Mouse (Mus musculus) hindbrain, embryonic 10.5 days (tissue): ENCODE results near the gene Gpr142. TPM values are rescaled to one million over a fixed set of nuclear protein-coding genes. Genes with fewer than 3 reads are reported as not detected.

Experiments used
- DNase-seq: peaks from one replicate; pipeline ENCODE4 v3.0.0-alpha.2; 2017; ENCODE audit warnings: low spot score
- H3K27ac ChIP-seq: fragments of 300-500 bp; sonication (generic); 2 replicates; pipeline ENCODE4 v1.5.1; 2016; ENCODE audit warnings: mild to moderate bottlenecking, moderate library complexity
- H3K27me3 ChIP-seq: fragments of 300-500 bp; sonication (generic); 2 replicates; pipeline ENCODE4 v1.6.1; 2016; ENCODE audit warnings: mild to moderate bottlenecking; ENCODE audit not compliant: poor library complexity, insufficient read depth, severe bottlenecking
- H3K36me3 ChIP-seq: fragments of 300-500 bp; sonication (generic); 2 replicates; pipeline ENCODE4 v1.6.1; 2016; ENCODE audit warnings: mild to moderate bottlenecking, moderate library complexity
- H3K4me1 ChIP-seq: fragments of 300-500 bp; sonication (generic); replicated peaks from 2 replicates; pipeline ENCODE4 v1.6.1; 2016; ENCODE audit warnings: mild to moderate bottlenecking
- H3K4me3 ChIP-seq: fragments of 300-500 bp; sonication (generic); 2 replicates; pipeline ENCODE4 v1.5.1; 2016; ENCODE audit warnings: mild to moderate bottlenecking, moderate library complexity
- H3K9me3 ChIP-seq: fragments of 300-500 bp; sonication (generic); 2 replicates; pipeline ENCODE4 v1.6.1; 2016; ENCODE audit warnings: mild to moderate bottlenecking, moderate library complexity
- WGBS: fragments of 180-500 bp; shearing (Covaris S2); methylation state at CpG from one replicate; pipeline ENCODE4 v1.1.7; 2016; 5-methylcytosine and 5-hydroxymethylcytosine counted together
- polyA plus RNA-seq: library from polyadenylated mRNA; unstranded; fragments of >200 nt; fragmentation: Nextera tagmentation; extraction: Ambion mirVana; gene quantifications from 2 replicates; pipeline ENCODE4 v1.2.1, GENCODE M21; 2016

The Gpr142 gene
- polyA plus RNA-seq, 1 experiment from 2014 or later = 0.37 TPM

GRCm38 (mm10) chr11:114791351-114791889, 7.3 kb upstream of the Gpr142 start:
- H3K4me3 ChIP-seq = peak overlapping the region; percentile 61
- H3K27me3 ChIP-seq = peaks cover 82% of the 10 kb centered on the region
- peaks cover 87% of the 10 kb centered on the region for H3K4me1 ChIP-seq
- 3% methylated on average over 50 of the region's 50 CpGs for WGBS
- DNase-seq = no peak
- peak overlapping the region; percentile 80 for H3K27ac ChIP-seq
- H3K9me3 ChIP-seq = no peaks in the 10 kb centered on the region
- peaks cover 12% of the 10 kb centered on the region for H3K36me3 ChIP-seq

GRCm38 (mm10) chr11:114791891-114792411, 6.8 kb upstream of the Gpr142 start:
- peaks cover 77% of the 10 kb centered on the region for H3K27me3 ChIP-seq
- WGBS = under 1% methylated on average over 58 of the region's 59 CpGs
- H3K9me3 ChIP-seq = no peaks in the 10 kb centered on the region
- peak; percentile 61 for DNase-seq
- peak overlapping the region; percentile 80 for H3K27ac ChIP-seq
- H3K36me3 ChIP-seq = peaks cover 12% of the 10 kb centered on the region
- H3K4me3 ChIP-seq = peak overlapping the region; percentile 61
- peaks cover 87% of the 10 kb centered on the region for H3K4me1 ChIP-seq

GRCm38 (mm10) chr11:114792931-114793494, 5.7 kb upstream of the Gpr142 start:
- peak overlapping the region; percentile 61 for H3K4me3 ChIP-seq
- no peak for DNase-seq
- peaks cover 66% of the 10 kb centered on the region for H3K27me3 ChIP-seq
- H3K27ac ChIP-seq = peak overlapping the region; percentile 95
- peaks cover 12% of the 10 kb centered on the region for H3K36me3 ChIP-seq
- H3K9me3 ChIP-seq = no peaks in the 10 kb centered on the region
- peaks cover 93% of the 10 kb centered on the region for H3K4me1 ChIP-seq
- WGBS = 50% methylated on average over 5 of the region's 5 CpGs

GRCm38 (mm10) chr11:114793868-114794545, 4.7 kb upstream of the Gpr142 start:
- DNase-seq = no peak
- peaks cover 56% of the 10 kb centered on the region for H3K27me3 ChIP-seq
- peaks cover 85% of the 10 kb centered on the region for H3K4me1 ChIP-seq

GRCm38 (mm10) chr11:114794691-114795090, 4.0 kb upstream of the Gpr142 start:
- H3K27ac ChIP-seq = peak overlapping the region; percentile 95
- peak overlapping the region; percentile 61 for H3K4me3 ChIP-seq
- H3K27me3 ChIP-seq = peaks cover 49% of the 10 kb centered on the region
- H3K4me1 ChIP-seq = peaks cover 78% of the 10 kb centered on the region
- H3K36me3 ChIP-seq = peaks cover 12% of the 10 kb centered on the region
- DNase-seq = no peak
- no peaks in the 10 kb centered on the region for H3K9me3 ChIP-seq
- WGBS = 32% methylated on average over 4 of the region's 4 CpGs

More at GRCm38 (mm10) chr11:114793868-114794545, 4.7 kb upstream of the Gpr142 start:
- Histone ChIP-seq H3K36me3 (peaks cover 12% of the 10 kb centered on the region), H3K27ac (peak overlapping the region; percentile 95), H3K4me3 (peak overlapping the region; percentile 61), H3K9me3 (no peaks in the 10 kb centered on the region)
- whole genome bisulfite sequencing = 64% methylated on average over 19 of the region's 19 CpGs

- under 1% methylated on average over 7 of the region's 7 CpGs for WGBS
- peaks cover 12% of the 10 kb centered on the region for H3K36me3 ChIP-seq
- H3K27me3 ChIP-seq = peaks cover 43% of the 10 kb centered on the region
- H3K27ac ChIP-seq = peak overlapping the region; percentile 95
- H3K9me3 ChIP-seq = no peaks in the 10 kb centered on the region
- peak overlapping the region; percentile 61 for H3K4me3 ChIP-seq
- peak; percentile 91 for DNase-seq
- peaks cover 72% of the 10 kb centered on the region for H3K4me1 ChIP-seq
Measured at GRCm38 (mm10) chr11:114795231-114795746, 3.4 kb upstream of the Gpr142 start.

- Histone ChIP-seq H3K4me3 (peak within 1 kb of the TSS; percentile 61), H3K36me3 (peaks cover 11% of the 10 kb centered on the region), H3K27me3 (peaks cover 37% of the 10 kb centered on the region), H3K4me1 (peaks cover 70% of the 10 kb centered on the region), H3K9me3 (no peaks in the 10 kb centered on the region), H3K27ac (peak within 1 kb of the TSS; percentile 95)
- 4% methylated on average over 4 of the region's 4 CpGs for WGBS
- peak; percentile 83 for DNase-seq
Measured at GRCm38 (mm10) chr11:114795848-114796322, 2.8 kb upstream of the Gpr142 start, which contains the start of gene Btbd17. TSS of gene Btbd17 (minus strand) at chr11:114795945.

GRCm38 (mm10) chr11:114797176-114797575, 1.5 kb upstream of the Gpr142 start:
- DNase-seq = no peak
- Histone ChIP-seq H3K4me1 (peaks cover 58% of the 10 kb centered on the region), H3K27me3 (peaks cover 24% of the 10 kb centered on the region), H3K36me3 (no peaks in the 10 kb centered on the region), H3K9me3 (no peaks in the 10 kb centered on the region), H3K27ac (peak overlapping the region; percentile 95), H3K4me3 (no peak overlapping the region)
- 92% methylated on average over 7 of the region's 7 CpGs for WGBS

- peaks cover 16% of the 10 kb centered on the region for H3K27me3 ChIP-seq
- no peak for DNase-seq
- H3K4me3 ChIP-seq = no peak overlapping the region
- H3K9me3 ChIP-seq = no peaks in the 10 kb centered on the region
- WGBS = 92% methylated on average over 3 of the region's 3 CpGs
- peak overlapping the region; percentile 46; the same call in 1 of the 2 replicates for H3K27ac ChIP-seq
- peaks cover 57% of the 10 kb centered on the region for H3K4me1 ChIP-seq
- H3K36me3 ChIP-seq = no peaks in the 10 kb centered on the region
Measured at GRCm38 (mm10) chr11:114797981-114798380, 743 bp upstream of the Gpr142 start.

GRCm38 (mm10) chr11:114801906-114802305, 3.2 kb downstream of the Gpr142 start:
- Histone ChIP-seq H3K9me3 (no peaks in the 10 kb centered on the region), H3K27me3 (peaks cover 4% of the 10 kb centered on the region; the same call in 1 of the 2 replicates), H3K4me1 (peaks cover 56% of the 10 kb centered on the region), H3K36me3 (no peaks in the 10 kb centered on the region), H3K4me3 (no peak overlapping the region), H3K27ac (no peak overlapping the region)
- DNase-seq = no peak
- 100% methylated on average over 1 of the region's 1 CpGs for WGBS

GRCm38 (mm10) chr11:114802540-114803267, 4.0 kb downstream of the Gpr142 start:
- Histone ChIP-seq H3K27ac (peak overlapping the region; percentile 82), H3K27me3 (peaks cover 4% of the 10 kb centered on the region; the same call in 1 of the 2 replicates), H3K36me3 (no peaks in the 10 kb centered on the region), H3K4me3 (no peak overlapping the region), H3K4me1 (peaks cover 58% of the 10 kb centered on the region), H3K9me3 (no peaks in the 10 kb centered on the region)
- WGBS = 61% methylated on average over 15 of the region's 15 CpGs
- DNase-seq = no peak

GRCm38 (mm10) chr11:114803990-114804389, 5.3 kb downstream of the Gpr142 start:
- peaks cover 66% of the 10 kb centered on the region for H3K4me1 ChIP-seq
- H3K27ac ChIP-seq = peak overlapping the region; percentile 82
- no peaks in the 10 kb centered on the region for H3K36me3 ChIP-seq
- 24% methylated on average over 8 of the region's 8 CpGs for WGBS
- H3K4me3 ChIP-seq = no peak overlapping the region
- no peaks in the 10 kb centered on the region for H3K9me3 ChIP-seq
- H3K27me3 ChIP-seq = peaks cover 4% of the 10 kb centered on the region; the same call in 1 of the 2 replicates
- DNase-seq = peak; percentile 56
